Mouse (Mus musculus) kidney, postnatal 10 days (tissue): ENCODE measurements around the gene Hspa1l.
"Not testable (repeated sequence)": the region's sequence is repeated elsewhere in the genome, so short reads cannot be mapped to it uniquely, and the experiment has no call there.

ENCODE experiments used
- DNase-seq: peaks from one replicate; pipeline ENCODE4 v3.0.0; 2021; ENCODE audit warnings: mixed read lengths

Gene Hspa1l

DNA sequence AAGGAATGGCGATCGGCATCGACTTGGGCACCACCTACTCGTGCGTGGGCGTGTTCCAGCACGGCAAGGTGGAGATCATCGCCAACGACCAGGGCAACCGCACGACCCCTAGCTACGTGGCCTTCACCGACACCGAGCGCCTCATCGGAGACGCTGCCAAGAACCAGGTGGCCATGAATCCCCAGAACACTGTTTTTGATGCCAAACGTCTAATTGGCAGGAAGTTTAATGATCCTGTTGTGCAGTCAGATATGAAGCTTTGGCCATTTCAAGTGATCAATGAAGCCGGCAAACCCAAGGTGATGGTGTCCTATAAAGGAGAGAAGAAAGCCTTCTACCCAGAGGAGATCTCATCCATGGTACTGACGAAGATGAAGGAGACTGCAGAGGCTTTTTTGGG lies 4.5 kb downstream of the Hspa1l start:
- DNase-seq: no peak

- DNase-seq: no peak
These were observed 5.7 kb downstream of the Hspa1l start for GRCm38 (mm10) chr17:34978239-34978638.

DNA sequence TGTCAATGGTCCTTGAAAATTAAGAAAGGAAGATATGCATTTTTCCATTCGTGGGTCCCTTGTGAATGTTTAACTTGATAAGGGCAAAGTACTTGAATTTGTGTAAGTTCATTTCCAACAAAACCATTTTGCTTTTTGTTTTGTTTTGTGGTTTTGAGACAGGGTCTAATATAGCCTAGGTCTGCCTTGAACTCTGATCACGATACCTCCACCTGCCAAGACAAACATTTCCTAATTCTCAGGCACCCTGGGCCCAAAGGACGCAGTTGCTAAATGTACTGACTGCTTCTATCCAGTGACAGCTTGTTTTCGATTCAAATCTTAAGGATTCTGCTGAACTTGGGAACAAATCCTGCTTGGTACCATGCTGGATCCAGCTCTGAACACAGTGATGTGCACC lies 7.1 kb downstream of the Hspa1l start:
- no peak for DNase-seq

- DNase-seq: peak; percentile 55
These were observed 8.2 kb downstream of the Hspa1l start for GRCm38 (mm10) chr17:34980655-34981054.

DNA sequence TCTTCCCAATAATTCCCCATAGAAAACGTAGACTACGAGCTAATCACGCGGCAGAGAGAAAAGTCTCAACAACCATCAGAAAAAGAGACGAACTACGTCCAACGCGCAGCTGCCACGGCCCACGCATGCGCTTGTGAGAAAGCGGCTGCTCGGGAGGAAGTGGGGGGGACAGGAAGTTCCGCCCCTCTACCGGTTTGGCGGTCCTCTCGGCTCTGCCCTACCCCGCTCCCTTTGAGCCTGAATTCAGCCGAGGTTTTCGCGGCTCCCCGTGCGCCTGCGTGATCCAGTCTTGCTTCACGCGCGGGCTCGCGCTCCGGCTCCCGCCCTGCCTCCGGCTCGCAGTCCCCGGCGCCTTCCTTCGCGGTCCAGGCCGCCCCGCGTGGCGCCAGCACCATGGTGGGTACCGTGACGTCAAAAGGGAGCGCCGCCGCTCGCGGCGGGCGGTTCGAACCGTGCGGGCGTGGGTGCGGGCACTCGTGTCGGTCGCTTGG lies 9.2 kb downstream of the Hspa1l start, which contains the start of gene Lsm2:
Lsm2 (plus strand) TSS at position 173 of the 491 bp plus-strand sequence.
- peak; percentile 94 for DNase-seq

- DNase-seq: no peak
These were observed 9.8 kb downstream of the Hspa1l start for GRCm38 (mm10) chr17:34982328-34982727.

DNA sequence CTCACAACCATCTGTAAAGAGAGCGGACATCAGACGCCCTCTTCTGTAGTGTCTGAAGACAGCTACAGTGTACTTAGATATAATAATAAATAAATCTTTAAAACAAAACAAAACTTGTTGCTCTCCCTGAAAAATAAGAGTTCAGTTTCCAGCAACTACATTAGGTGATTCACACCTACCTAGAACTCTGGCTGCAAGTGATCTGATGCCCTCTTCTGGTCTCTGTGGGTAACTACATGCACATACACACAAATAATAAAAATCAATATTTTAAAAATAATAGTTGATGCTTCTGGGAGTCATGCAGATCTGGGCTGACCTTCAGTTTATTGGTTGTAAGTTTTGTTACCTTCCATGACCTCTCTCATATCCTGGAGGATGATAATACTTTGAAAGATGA lies 11.7 kb downstream of the Hspa1l start:
- no peak for DNase-seq

- no peak for DNase-seq
These were observed 22.2 kb downstream of the Hspa1l start for GRCm38 (mm10) chr17:34994751-34995150.

DNA sequence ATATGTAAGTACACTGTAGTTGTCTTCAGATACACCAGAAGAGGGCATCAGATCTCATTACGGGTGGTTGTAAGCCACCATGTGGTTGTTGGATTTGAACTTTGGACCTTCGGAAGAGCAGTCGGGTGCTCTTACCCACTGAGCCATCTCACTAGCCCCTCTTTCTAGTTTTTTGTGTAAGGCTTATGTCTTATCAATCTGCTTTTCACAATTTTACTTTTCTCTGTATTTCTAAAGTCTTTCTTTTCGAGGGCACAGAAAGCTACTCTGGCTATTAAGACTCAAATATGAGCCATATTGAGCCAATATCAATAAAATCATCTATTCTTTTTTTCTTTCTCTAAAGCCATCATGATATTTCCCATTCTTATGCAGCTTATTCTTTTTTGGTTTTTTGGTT lies 22.7 kb downstream of the Hspa1l start:
- DNase-seq: not testable (repeated sequence)

GRCm38 (mm10) chr17:34995927-34996326 lies 23.4 kb downstream of the Hspa1l start:
- not testable (repeated sequence) for DNase-seq

DNA sequence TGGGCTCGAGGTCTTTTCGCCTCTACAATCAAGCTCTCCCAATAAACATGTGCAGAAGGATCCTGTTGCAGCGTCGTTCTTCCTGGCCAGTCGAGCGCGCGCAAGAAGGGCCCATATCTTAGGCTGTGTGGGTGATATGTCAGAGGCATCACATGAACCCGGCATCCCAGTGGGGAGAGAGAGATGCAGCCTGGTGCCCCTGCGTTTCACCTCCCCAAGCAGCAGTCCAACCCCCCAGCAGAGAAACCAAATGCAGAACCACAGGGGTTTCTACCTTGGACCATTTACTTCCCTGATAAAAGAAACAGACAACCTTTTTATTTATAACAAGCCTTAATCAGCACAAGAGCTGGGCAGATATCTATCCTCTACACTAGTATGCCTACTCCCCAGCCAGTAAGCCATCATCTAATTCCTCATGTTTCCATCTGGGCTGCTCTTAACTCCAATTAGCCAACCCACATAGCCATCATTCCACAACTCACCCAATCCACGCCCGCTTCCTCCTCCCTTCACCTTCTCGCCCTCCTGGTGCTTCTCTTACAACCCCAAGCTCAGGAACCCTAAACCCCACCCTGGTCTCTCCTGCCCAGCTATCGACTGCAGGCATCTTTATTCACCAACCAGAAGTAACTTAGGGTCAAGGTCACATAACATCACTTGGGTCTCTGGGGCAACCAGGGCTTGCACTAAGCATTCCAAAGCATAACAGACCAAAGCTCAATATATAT lies 24.1 kb downstream of the Hspa1l start:
- no peak for DNase-seq

DNA sequence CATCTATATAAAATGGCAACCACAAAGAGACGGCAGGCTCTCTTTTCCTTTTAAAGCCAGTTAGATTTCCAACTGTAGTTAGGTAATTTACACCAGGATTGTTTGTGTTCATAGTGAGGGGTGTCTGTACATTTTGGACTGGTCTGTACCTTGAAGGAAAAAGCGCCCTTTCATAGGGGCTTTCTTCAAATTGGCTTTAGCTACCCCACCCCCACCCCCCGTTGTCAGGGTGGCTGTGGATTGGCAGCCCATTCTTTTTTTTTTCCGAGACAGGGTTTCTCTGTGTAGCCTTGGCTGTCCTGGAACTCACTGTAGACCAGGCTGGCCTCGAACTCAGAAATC lies 24.6 kb downstream of the Hspa1l start:
- DNase-seq: no peak

DNA sequence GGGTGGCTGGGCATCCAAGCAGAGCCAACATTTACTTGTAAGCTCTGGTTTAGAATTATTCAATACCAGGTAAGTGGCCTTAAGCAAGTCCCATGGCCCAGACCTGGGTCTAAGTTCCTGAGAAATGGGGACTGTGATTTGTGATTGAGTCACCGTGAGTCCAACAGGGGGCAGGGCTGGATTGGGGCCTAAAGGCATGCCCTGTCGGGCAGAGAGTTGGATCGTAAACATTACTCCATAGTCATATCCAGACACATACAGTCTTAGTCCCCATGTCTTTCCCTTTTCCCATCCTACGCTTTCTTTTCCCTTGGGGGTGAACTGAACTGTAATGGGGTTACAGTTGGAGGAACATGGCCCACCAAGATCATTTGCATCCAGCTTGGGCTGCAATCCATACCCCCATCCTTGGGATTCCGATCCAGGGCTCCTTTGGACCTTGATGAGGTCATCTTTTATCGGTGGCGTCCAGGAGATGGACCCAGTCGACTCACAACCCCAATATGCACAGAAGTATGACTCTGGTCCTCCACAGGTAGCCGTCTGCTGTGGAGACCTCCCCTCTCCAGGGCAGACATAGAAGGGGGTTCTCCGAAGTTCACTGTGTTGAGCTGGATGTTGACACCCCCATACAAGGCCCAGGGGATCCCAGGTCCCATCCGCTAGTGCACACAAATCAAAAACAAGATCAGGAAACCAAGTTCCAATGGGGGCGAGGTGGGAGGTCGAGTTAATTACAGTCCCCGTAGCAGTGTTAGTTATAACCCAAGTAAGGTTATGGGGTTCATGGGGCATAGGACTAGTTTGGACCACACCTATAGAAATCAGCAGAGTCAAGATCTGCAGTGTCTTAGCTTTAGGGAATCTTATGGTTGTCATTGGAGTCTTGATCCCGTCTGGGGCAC lies 26.3 kb downstream of the Hspa1l start:
- DNase-seq: peak; percentile 10

GRCm38 (mm10) chr17:34999871-35000716 lies 27.6 kb downstream of the Hspa1l start:
- peak; percentile 26 for DNase-seq

DNA sequence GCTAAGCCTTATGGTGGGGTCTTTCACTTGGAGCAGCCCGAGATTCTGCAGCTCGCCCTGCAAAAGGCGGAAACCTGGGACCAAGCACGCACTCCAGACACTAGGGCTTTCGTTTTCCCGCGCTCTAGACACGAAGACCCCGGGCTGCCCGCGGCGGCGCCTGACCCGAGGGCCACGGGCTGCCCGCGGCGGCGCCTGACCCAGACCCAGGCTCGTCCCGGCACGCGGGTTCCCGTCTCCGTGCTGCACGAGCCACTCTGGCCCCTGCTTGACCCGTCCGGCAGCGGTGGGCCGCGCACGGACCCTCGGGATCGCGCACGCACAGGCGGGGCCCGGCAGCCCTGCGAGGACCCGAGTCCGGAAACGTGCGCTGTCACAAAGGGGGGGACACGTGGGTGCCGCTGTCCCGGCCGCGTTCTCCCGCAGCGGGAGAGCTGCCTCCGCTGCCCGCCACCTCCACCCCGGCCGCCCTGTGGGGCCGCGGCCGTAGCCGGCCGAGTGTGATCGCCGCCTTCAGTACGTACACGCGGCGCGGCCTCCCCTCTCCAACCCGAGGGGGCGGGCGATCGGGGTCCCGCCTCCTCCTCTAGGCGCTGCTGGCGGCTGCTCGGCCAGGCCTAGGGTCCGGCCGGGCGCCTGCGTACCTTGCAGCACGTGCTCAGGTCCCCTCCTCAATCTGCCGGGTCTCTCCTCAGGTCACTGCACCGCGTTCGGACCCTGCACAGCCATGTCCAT lies 28.4 kb downstream of the Hspa1l start, which contains the start of gene Vars:
Vars (plus strand) TSS at position 271 of the 735 bp plus-strand sequence.
- peak; percentile 92 for DNase-seq

GRCm38 (mm10) chr17:35001452-35002152 lies 29.1 kb downstream of the Hspa1l start:
- DNase-seq: peak; percentile 47

GRCm38 (mm10) chr17:35002153-35002865 lies 29.8 kb downstream of the Hspa1l start:
- peak; percentile 6 for DNase-seq

DNA sequence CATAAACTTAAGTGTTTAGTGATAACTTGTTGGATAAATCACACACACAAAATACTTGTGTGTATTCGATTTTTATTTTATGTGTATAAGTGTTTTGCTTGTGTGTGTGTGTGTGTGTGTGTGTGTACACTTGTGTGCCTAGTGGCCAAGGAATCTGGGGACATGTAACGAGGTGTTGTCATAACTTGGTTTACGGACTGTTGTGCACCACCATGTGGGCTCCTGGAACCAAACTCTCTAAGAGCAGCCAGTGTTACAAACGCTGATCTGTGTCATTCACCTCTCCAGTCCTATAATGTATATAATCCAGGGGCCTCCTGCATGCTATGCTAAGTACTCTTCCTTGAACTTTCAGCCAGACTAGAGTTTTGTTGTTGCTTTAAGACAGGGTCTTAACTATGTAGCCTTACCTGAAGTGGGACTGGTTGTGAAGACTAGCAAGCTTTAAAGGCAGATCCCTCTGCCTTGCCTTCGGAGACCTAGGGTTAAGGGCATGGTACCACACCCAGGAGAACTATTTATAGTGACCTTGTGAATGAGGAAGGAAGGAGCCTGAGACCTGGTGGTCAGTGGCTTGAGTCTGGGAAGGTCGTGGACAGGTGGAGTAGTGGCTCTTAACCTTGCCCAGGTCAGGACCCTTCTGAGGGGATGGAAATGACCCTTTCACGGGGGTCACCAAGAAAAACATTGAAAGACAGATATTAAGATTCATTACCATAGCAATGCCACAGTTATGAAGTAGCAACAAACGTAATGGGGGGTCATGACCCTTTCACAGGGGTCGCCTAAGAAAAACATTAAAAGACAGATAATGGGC lies 30.7 kb downstream of the Hspa1l start:
- DNase-seq: no peak

DNA sequence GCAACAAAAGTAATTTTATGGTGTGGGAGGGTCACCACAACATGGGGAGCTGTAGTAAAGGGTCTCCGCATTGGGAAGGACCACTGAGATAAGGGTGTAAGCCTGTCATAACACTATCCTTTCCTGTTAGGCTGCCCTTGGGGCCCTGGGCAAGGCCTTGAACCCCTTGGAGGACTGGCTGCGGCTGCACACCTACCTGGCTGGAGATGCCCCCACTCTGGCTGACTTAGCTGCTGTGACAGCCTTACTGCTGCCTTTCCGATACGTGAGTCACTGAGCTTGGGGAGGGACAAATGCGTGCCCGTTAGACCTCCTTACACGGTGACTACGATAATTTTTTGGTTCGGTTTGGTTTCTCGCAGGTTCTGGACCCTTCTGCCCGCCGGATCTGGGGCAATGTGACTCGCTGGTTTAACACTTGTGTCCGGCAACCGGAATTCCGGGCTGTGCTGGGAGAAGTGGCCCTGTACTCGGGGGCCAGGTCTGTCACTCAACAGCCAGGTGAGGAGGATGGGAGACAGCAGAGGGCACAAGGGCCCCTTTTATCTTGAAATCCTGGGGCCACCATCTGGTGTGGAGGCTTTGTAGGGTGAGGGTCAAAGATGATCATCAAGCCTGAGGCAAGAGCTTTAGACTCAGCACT lies 31.7 kb downstream of the Hspa1l start:
- no peak for DNase-seq
